Mouse (Mus musculus): ENCODE data around the gene Krt32.
A peak's percentile ranks its signal among the peaks of the same experiment; 100 is the strongest.

The Krt32 gene

GRCm38 (mm10) chr11:100087861-100088260, at the start of gene Krt32:
TSS of gene Krt32 (minus strand) at chr11:100088226.
- no peak for DNase-seq (ENCODE audit: low read depth)

DNA sequence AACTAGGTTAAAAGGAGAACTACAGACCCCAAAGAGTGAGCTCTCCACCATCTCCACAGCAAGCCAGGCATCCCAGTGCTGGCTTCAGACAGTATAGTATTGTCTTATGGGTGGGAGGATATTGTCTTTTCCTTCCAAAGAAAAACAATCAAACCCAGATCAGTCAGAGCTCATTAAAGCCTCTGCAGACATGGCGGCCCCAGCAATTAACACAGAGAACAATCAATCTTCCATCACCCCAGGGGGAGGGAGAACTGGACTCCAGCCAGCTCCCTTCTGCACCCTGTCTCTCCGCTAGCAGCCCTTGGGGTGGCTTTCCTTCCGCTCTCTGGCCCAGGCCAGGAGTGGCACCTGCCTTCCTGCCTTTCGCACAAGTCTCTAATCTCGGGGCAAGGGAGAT, 49.7 kb upstream of the Krt32 start:
- no peak for DNase-seq (ENCODE audit: low read depth)

DNA sequence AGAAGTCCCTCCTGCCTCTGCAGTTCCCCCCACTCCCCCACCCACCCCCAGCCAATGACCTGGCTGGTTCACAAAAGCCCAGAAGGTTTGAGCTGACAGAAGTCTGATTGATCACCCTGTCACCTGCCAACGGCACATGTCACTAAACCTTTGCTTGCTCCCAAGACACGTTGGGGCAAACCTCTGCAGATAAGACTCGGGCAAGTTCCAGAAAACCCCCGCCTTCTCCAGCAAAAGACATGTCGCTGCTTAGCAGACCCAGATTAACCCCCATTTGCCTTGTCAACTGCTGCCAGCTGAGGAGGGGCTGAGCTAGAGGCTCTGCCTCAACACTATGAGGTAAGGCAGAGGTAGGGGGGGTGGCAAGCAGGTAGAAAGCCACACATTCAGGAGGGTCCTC, 48.5 kb upstream of the Krt32 start:
- no peak for DNase-seq (ENCODE audit: low read depth)

- no peak for DNase-seq (ENCODE audit: low read depth)
Observed at GRCm38 (mm10) chr11:100135731-100136130, 47.7 kb upstream of the Krt32 start, which contains the start of gene Krt15. TSS of gene Krt15 (minus strand) at chr11:100135928.

DNA sequence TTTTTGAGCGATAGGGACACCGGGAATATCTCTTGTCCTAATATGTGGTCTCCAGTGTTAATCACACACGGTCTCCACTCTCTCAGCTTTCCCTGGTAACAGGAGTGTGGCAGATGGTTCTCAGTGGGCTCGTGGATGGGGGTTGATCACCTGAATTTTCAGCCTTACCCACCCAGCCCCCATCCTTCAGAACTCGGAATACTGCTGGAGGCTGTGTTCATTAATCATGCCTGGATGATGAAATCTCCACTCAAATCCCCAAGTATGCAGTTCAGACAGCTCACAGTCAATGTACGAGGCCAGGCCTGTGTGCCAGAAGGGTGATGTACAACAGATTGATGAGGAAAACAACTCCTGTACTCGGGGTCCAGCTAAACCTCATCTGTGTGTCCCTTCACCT, 36.9 kb upstream of the Krt32 start:
- peak; percentile 67 for DNase-seq (ENCODE audit: low read depth)

DNA sequence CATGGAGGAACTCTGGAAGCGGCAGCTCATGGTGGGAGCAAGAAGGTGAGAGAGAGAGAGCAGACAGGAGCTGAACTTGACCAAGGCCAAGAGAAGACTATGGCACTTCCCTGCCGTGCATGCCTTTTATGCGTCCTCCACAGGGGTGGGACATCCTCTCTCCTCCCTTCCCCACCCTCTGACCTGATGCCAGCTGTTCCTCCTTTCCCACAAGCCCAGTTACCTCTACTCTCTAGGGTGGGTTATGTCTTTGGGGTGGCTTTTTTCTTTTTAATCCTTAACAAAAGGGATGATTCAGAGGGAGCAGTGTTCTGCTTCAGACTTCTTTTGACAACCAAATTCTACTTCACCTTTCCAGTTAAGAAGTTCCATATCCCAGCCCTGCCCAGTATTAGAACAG, 33.4 kb upstream of the Krt32 start, which contains the start of gene Krt13:
Gene Krt13 (minus strand): TSS at position 101 of the 400 bp plus-strand sequence.
- no peak for DNase-seq (ENCODE audit: low read depth)

- peak; percentile 62 for DNase-seq (ENCODE audit: low read depth)
Observed at GRCm38 (mm10) chr11:100120331-100120730, 32.3 kb upstream of the Krt32 start.

GRCm38 (mm10) chr11:100113742-100114029, 25.7 kb upstream of the Krt32 start:
- peak; percentile 13 for DNase-seq (ENCODE audit: low read depth)

- DNase-seq (ENCODE audit: low read depth): no peak
Observed at GRCm38 (mm10) chr11:100112935-100113741, 25.1 kb upstream of the Krt32 start.

DNA sequence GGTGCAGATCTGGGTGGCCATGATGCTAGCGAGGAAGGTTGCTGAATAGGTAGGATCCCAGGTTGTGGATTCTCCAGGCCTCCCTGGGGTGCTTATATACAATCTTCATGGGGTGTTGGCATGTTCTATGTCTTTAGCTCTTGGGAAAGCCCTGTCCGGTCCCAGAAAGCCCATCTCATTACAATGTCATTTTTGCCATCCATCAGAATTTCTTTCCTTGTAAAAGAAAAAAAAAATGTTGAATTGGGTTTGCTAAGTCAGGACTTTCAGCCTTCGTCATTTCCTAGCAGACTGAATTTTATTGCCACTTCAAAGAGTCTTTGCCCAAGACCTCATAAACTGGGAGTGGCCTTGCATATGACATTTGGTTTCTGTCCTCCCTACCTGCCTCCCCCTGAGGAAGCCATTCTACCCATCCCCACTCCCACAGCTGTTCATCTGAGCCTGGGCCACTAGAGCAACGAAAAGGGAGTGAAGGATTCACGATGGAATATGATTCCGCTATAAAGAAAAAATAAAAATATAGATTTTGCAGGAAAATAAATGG, 17.6 kb upstream of the Krt32 start, which contains the start of gene Krt36:
Gene Krt36 (minus strand): TSS at position 51 of the 547 bp plus-strand sequence.
- no peak for DNase-seq (ENCODE audit: low read depth)

- DNase-seq (ENCODE audit: low read depth): no peak
Observed at GRCm38 (mm10) chr11:100102693-100103429, 14.8 kb upstream of the Krt32 start.

GRCm38 (mm10) chr11:100100391-100100790, 12.4 kb upstream of the Krt32 start:
- no peak for DNase-seq (ENCODE audit: low read depth)

DNA sequence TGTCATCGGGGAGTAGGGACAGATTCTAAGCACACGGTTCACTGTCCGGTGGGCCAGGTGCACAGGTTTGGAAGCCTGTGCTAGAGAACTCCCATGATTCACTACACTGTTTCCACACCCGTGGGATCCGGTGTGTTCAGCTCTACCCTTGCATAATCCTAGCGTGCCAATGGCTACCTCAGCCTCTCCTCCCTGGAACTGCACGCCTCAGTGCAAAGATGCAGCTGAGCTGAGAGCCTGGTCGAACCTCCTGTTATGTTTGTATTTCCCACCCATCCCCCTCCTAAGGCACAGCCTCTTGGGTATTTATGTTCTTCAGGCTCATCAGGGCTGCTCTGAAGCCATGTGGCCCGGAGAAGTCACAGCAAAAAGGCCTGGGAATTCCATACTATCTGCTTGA, 9.8 kb upstream of the Krt32 start:
- no peak for DNase-seq (ENCODE audit: low read depth)

DNA sequence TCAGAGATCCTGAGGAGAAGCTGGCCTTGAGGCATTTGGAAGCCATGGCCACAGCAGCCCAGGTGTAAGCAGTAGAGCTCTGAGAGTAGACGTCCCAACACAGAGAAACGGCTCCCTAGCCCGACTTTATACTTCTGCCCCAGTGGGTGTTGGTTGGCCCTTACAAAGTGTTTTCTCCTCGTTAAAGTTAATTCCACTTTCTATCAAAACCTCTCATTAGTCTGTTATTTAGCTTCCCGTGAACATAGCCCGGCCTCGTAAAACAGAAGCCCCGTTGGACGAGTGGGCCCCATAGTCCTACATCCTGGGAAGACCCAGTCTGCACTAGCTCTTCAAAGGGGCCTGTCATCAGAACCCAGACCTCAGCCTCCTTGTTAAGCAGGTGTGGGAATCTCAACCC, 8.1 kb upstream of the Krt32 start, which contains the start of gene Krt35:
Gene Krt35 (minus strand): TSS at position 101 of the 400 bp plus-strand sequence.
- no peak for DNase-seq (ENCODE audit: low read depth)

- DNase-seq (ENCODE audit: low read depth): no peak
Observed at GRCm38 (mm10) chr11:100088378-100089025, 476 bp upstream of the Krt32 start.

DNA sequence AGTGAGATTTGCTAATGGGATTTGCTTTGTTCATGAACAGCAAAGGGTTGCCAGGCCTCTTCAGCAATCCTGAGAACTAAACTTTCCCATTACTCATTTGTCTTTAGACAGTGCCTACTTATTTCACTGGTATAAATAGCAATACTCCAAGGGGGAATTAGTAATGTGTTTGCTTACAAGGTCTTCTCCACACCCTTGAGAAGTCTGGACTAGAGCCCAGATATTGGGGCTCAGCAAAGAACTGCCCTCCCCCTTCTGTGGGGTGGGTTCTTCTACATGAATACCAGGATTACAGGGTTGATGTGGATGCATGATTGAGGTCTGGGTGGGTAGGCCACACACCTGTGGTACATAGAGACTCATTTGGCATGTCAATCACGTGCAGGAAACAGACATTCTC, 14.2 kb downstream of the Krt32 start:
- peak; percentile 57 for DNase-seq (ENCODE audit: low read depth)

DNA sequence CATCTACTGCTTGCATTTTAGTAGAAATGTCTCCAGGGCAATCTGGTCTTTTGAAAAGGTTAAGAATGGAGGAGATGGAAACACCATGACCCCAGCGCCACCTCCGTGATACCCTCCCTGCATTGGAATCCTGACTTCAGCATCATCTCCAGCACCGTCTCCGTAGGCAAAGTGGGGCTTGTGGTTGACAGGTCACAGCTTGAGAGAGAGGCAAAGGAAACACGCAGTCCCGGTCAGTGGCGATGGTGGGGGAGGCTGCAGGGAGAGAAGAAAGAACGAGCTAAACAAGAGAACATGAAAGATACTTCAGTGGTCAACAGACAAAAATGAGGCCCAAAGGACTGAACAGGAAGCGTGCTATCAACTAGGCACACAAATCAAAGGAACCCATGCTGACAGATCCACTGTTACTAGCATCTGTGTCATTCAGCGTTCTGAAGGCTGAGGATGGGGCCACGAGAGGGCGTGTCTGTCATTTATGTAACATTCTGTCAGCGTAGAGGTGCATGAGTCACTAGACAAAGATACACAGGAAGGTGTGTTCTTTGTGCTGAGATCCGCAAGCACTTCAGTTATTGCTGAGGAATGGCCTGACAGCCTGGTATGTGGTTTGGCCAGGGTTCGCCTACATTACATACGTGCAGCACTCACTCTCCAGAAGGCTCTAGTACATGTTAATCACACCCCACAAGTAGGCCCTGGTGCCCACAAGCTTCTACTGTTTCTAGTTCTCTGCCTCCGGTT, 20.6 kb downstream of the Krt32 start:
- peak; percentile 27 for DNase-seq (ENCODE audit: low read depth)

GRCm38 (mm10) chr11:100066236-100067010, 21.6 kb downstream of the Krt32 start:
- DNase-seq (ENCODE audit: low read depth): no peak

DNA sequence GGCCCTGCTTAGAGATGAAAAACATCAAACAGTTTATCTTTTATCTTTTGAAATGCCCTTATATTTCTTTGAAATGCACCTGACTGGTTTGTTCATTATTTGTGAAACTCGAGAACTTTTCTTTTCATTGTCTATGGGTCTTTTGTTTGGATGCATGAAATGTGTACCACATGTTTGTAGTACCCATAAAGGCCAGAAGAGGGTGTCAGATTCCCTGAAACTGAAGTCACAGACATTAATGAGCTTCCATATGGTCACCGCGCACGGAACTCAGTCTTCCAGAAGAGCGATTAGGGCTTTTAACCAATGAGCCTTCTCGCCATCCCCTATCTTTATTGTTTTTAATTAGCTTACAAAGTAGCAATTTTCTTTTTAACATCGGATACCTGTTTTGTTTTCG, 29.2 kb downstream of the Krt32 start:
- peak; percentile 13 for DNase-seq (ENCODE audit: low read depth)

DNA sequence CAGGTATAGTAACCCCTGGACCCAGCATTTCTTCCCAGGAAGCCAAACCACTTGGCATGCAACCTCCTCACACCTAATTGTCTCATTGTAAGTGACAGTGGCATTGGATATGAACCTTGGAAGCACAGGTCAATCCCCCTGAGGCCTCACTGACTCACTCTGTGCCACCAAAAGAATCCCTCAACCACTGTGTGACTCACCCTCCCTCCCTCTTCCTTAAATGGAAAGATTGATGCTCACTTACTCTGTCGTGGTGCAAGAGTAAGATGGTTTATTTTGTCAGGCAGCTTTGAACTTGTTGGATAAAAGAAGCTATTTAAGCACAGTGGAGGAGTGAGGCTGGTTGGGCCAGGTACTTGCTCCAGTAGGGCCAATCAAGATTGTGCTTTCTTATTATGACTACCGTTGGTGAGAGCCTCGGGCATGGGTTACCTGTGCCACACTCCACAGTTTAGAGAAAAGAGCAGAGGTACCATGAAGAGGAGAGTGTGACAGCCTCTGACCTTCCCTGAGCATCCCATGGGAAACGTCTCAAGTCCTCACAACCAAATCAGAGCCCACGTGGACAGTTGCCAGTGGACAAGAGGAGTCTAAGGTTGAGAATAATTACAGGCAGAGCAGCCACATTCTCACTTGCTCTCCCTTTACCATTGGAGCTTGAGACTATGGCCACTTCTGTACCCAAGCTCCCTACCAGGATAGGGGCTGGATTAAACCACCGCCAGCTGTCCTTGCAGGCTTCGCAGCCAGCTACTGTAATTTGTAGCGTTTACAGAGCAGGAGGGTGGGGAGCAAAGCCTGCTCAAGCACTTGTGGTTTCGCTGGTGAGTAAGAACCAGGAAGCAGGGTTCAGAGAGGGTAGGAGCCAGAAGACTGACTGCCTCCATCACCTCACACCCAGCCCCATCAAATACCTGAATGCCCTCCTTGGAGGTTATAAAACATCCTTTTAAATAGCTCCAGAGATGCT, 32.1 kb downstream of the Krt32 start:
- DNase-seq (ENCODE audit: low read depth): peak; percentile 63
